Mouse (Mus musculus): ENCODE measurements at regions not wholly inside any gene's neighbourhood (a gene's known extent, or its start where the extent isn't known, plus 50 kb on each side); places are given as distances from the start of the nearest gene placed in this dataset.

- no peak overlapping the region for H3K27ac ChIP-seq (replicated peaks; ENCODE audit: low read depth, low read length)
- no peak overlapping the region for H3K4me3 ChIP-seq (ENCODE audit: insufficient read depth, low read depth, low read length)
- no peaks in the 10 kb centered on the region for H3K4me1 ChIP-seq (ENCODE audit: control insufficient read depth, insufficient read depth, insufficient read length, low read length)
These were observed 594.5 kb downstream of the Etv1 start for GRCm38 (mm10) chr12:39373721-39374120.

Measured in brown adipose tissue, adult 24 weeks (tissue).